Mouse (Mus musculus) kidney, postnatal 0 days (tissue): ENCODE data around the gene Hpn. TPM values are rescaled to one million over a fixed set of nuclear protein-coding genes. Genes with fewer than 3 reads are reported as not detected.

Experiments
- ATAC-seq: fragments of 200-750 bp; cut with Nextera tagmentation; replicated peaks from 2 replicates; pipeline ENCODE4 v1.8.0; 2017; ENCODE audit warnings: low read depth, moderate number of reproducible peaks, moderate TSS enrichment, moderate library complexity; ENCODE audit not compliant: low FRiP score
- DNase-seq: peaks from one replicate; pipeline ENCODE4 v3.0.0-alpha.2; 2016; ENCODE audit warnings: low spot score
- H3K27ac ChIP-seq: fragments of 300-500 bp; sonication (generic); 2 replicates; pipeline ENCODE4 v1.5.1; 2014; ENCODE audit warnings: mild to moderate bottlenecking
- H3K27me3 ChIP-seq: fragments of 300-500 bp; sonication (generic); 2 replicates; pipeline ENCODE4 v1.6.1; 2014; ENCODE audit warnings: low read length, mixed read lengths; ENCODE audit not compliant: insufficient read depth
- H3K36me3 ChIP-seq: fragments of 300-500 bp; sonication (generic); 2 replicates; pipeline ENCODE4 v1.6.1; 2014; ENCODE audit warnings: low read length, mixed read lengths; ENCODE audit not compliant: insufficient read depth
- H3K4me1 ChIP-seq: fragments of 300-500 bp; sonication (generic); replicated peaks from 2 replicates; pipeline ENCODE4 v1.6.1; 2014; ENCODE audit warnings: antibody characterized with exemption, low read length, mixed read lengths; ENCODE audit not compliant: insufficient read depth
- H3K4me2 ChIP-seq: fragments of 300-500 bp; sonication (generic); 2 replicates; pipeline ENCODE4 v1.6.1; 2014; ENCODE audit warnings: mild to moderate bottlenecking, low read length, moderate library complexity, mixed read lengths
- H3K4me3 ChIP-seq: fragments of 300-500 bp; sonication (generic); replicated peaks from 2 replicates; pipeline ENCODE4 v1.5.1; 2014; ENCODE audit warnings: low read depth, low read length
- H3K9ac ChIP-seq: fragments of 300-500 bp; sonication (generic); 2 replicates; pipeline ENCODE4 v1.6.1; 2014; ENCODE audit warnings: low read depth, low read length
- H3K9me3 ChIP-seq: fragments of 300-500 bp; sonication (generic); replicated peaks from 2 replicates; pipeline ENCODE4 v1.6.1; 2016; ENCODE audit warnings: low read length, inconsistent platforms, mixed read lengths
- CTCF ChIP-seq: IDR thresholded peaks from 2 replicates; pipeline ENCODE4 v1.5.1; 2016; ENCODE audit warnings: antibody characterized with exemption, low read depth, mild to moderate bottlenecking, moderate library complexity
- WGBS: fragments of 180-500 bp; shearing (Covaris S2); extraction: QIAGEN DNeasy Blood & Tissue Kit; methylation state at CpG from one replicate; pipeline ENCODE4 v1.1.7; 2014; 5-methylcytosine and 5-hydroxymethylcytosine counted together
- polyA plus RNA-seq: library from polyadenylated mRNA; unstranded; fragments of >200 nt; fragmentation: Nextera tagmentation; extraction: Ambion mirVana; gene quantifications from 2 replicates; pipeline ENCODE4 v1.2.1, GENCODE M21; 2015

The Hpn gene
- polyA plus RNA-seq, 1 experiment from 2014 or later = 110 TPM

GRCm38 (mm10) chr7:31081106-31081505 lies 34.0 kb downstream of the Hpn start:
- no peak for TF ChIP-seq CTCF
- Histone ChIP-seq H3K27me3 (no peaks in the 10 kb centered on the region), H3K4me3 (no peak overlapping the region), H3K36me3 (no peaks in the 10 kb centered on the region), H3K9ac (no peak overlapping the region), H3K9me3 (no peaks in the 10 kb centered on the region), H3K4me2 (no peak overlapping the region), H3K27ac (no peak overlapping the region), H3K4me1 (peaks cover 6% of the 10 kb centered on the region; the same call in 1 of the 2 replicates)
- ATAC-seq = no peak
- 48% methylated on average over 1 of the region's 1 CpGs for WGBS
- no peak for DNase-seq

- H3K4me3 ChIP-seq = no peak overlapping the region
- no peaks in the 10 kb centered on the region for H3K27me3 ChIP-seq
- no peak overlapping the region for H3K27ac ChIP-seq
- no peaks in the 10 kb centered on the region for H3K9me3 ChIP-seq
- no peak overlapping the region for H3K9ac ChIP-seq
- ATAC-seq (no peak), DNase-seq (no peak)
- no peak for TF ChIP-seq CTCF
- 54% methylated on average over 3 of the region's 3 CpGs for WGBS
- no peaks in the 10 kb centered on the region for H3K36me3 ChIP-seq
- H3K4me1 ChIP-seq = peaks cover 6% of the 10 kb centered on the region; the same call in 1 of the 2 replicates
- H3K4me2 ChIP-seq = no peak overlapping the region
Measured at GRCm38 (mm10) chr7:31080611-31081010, 34.5 kb downstream of the Hpn start.

- no peak overlapping the region for H3K9ac ChIP-seq
- no peaks in the 10 kb centered on the region for H3K36me3 ChIP-seq
- no peaks in the 10 kb centered on the region for H3K27me3 ChIP-seq
- DNase-seq = no peak
- no peak overlapping the region for H3K4me2 ChIP-seq
- no peak overlapping the region for H3K4me3 ChIP-seq
- H3K4me1 ChIP-seq = peaks cover 2% of the 10 kb centered on the region; the same call in 1 of the 2 replicates
- no peaks in the 10 kb centered on the region for H3K9me3 ChIP-seq
- H3K27ac ChIP-seq = no peak overlapping the region
- ATAC-seq = no peak
- TF ChIP-seq CTCF = no peak
- 83% methylated on average over 8 of the region's 8 CpGs for WGBS
Measured at GRCm38 (mm10) chr7:31079670-31080069, 35.4 kb downstream of the Hpn start.

- H3K4me2 ChIP-seq = no peak overlapping the region
- H3K4me3 ChIP-seq = no peak overlapping the region
- 48% methylated on average over 5 of the region's 5 CpGs for WGBS
- H3K27me3 ChIP-seq = no peaks in the 10 kb centered on the region
- TF ChIP-seq CTCF = peak; percentile 89
- H3K9me3 ChIP-seq = no peaks in the 10 kb centered on the region
- no peak overlapping the region for H3K9ac ChIP-seq
- DNase-seq (peak; percentile 88), ATAC-seq (0 out of 2 replicates have a peak, but pooled peaks have one; percentile 39)
- no peaks in the 10 kb centered on the region for H3K4me1 ChIP-seq
- H3K27ac ChIP-seq = no peak overlapping the region
- no peaks in the 10 kb centered on the region for H3K36me3 ChIP-seq
Measured at GRCm38 (mm10) chr7:31077885-31078445, 37.1 kb downstream of the Hpn start.

- H3K4me3 ChIP-seq = no peak overlapping the region
- no peaks in the 10 kb centered on the region for H3K9me3 ChIP-seq
- DNase-seq (no peak), ATAC-seq (no peak)
- no peak for TF ChIP-seq CTCF
- no peak overlapping the region for H3K9ac ChIP-seq
- WGBS = 56% methylated on average over 6 of the region's 6 CpGs
- no peak overlapping the region for H3K4me2 ChIP-seq
- no peaks in the 10 kb centered on the region for H3K36me3 ChIP-seq
- no peak overlapping the region for H3K27ac ChIP-seq
- H3K4me1 ChIP-seq = no peaks in the 10 kb centered on the region
- H3K27me3 ChIP-seq = no peaks in the 10 kb centered on the region
Measured at GRCm38 (mm10) chr7:31077470-31077869, 37.6 kb downstream of the Hpn start.

- no peak for TF ChIP-seq CTCF
- Histone ChIP-seq H3K27ac (no peak within 1 kb of the TSS), H3K36me3 (no peaks in the 10 kb centered on the region), H3K9me3 (no peaks in the 10 kb centered on the region), H3K4me3 (no peak within 1 kb of the TSS), H3K4me1 (no peaks in the 10 kb centered on the region), H3K9ac (no peak within 1 kb of the TSS), H3K4me2 (no peak within 1 kb of the TSS), H3K27me3 (no peaks in the 10 kb centered on the region)
- ATAC-seq (no peak), DNase-seq (no peak)
- WGBS = 43% methylated on average over 5 of the region's 5 CpGs
Measured at GRCm38 (mm10) chr7:31076492-31076891, 38.6 kb downstream of the Hpn start, which contains the start of gene Fxyd3. TSS of gene Fxyd3 (minus strand) at chr7:31076704.

GRCm38 (mm10) chr7:31074713-31075069 lies 40.4 kb downstream of the Hpn start:
- Histone ChIP-seq H3K9me3 (no peaks in the 10 kb centered on the region), H3K9ac (no peak overlapping the region), H3K4me2 (no peak overlapping the region), H3K27ac (no peak overlapping the region), H3K4me3 (no peak overlapping the region), H3K4me1 (no peaks in the 10 kb centered on the region), H3K27me3 (no peaks in the 10 kb centered on the region), H3K36me3 (no peaks in the 10 kb centered on the region)
- ATAC-seq (no peak), DNase-seq (no peak)
- WGBS = 49% methylated on average over 5 of the region's 5 CpGs
- no peak for TF ChIP-seq CTCF
